Mouse (Mus musculus): ENCODE results near the gene Olfr1112.
"Not testable (repeated sequence)": the region's sequence is repeated elsewhere in the genome, so short reads cannot be mapped to it uniquely, and the experiment has no call there.

Gene Olfr1112

GRCm38 (mm10) chr2:87187498-87187897, at the start of gene Olfr1112:
TSS of gene Olfr1112 (plus strand) at chr2:87187798.
- no peak for DNase-seq

- no peak for DNase-seq
Measured at GRCm38 (mm10) chr2:87140200-87140599, 47.4 kb upstream of the Olfr1112 start, which contains the start of gene Olfr1110. TSS of gene Olfr1110 (minus strand) at chr2:87140300.

GRCm38 (mm10) chr2:87152524-87152923, 35.1 kb upstream of the Olfr1112 start, which contains the start of gene Olfr1111:
TSS of gene Olfr1111 (minus strand) at chr2:87152624.
- no peak for DNase-seq

GRCm38 (mm10) chr2:87167731-87168130, 19.9 kb upstream of the Olfr1112 start:
- not testable (repeated sequence) for DNase-seq

- DNase-seq, result no peak
Measured at GRCm38 (mm10) chr2:87208670-87209069, 21.1 kb downstream of the Olfr1112 start, which contains the start of gene Olfr1113. TSS of gene Olfr1113 (plus strand) at chr2:87208970.
